Mouse (Mus musculus) liver, embryonic 14.5 days (tissue): ENCODE results near the gene Mpv17l. TPM values are rescaled to one million over a fixed set of nuclear protein-coding genes. Genes with fewer than 3 reads are reported as not detected.
"Not testable (repeated sequence)": the region's sequence is repeated elsewhere in the genome, so short reads cannot be mapped to it uniquely, and the experiment has no call there.

Source experiments
- ATAC-seq: fragments of 200-750 bp; cut with Nextera tagmentation; 2 replicates; pipeline ENCODE4 v1.8.0; 2017; ENCODE audit warnings: moderate number of reproducible peaks, mild to moderate bottlenecking, moderate library complexity; ENCODE audit not compliant: insufficient read depth
- DNase-seq, 3 experiments: peaks; one replicate each; pipeline ENCODE4 v3.0.0-alpha.2; 2012 to 2013; ENCODE audit warnings: low read depth in 3 of 3, low spot score in 3 of 3
- H3K27ac ChIP-seq: fragments of 300-500 bp; sonication (generic); 2 replicates; pipeline ENCODE4 v1.5.1; 2014; ENCODE audit warnings: moderate library complexity, mild to moderate bottlenecking, control low read depth, inconsistent platforms
- H3K27me3 ChIP-seq: fragments of 300-500 bp; sonication (generic); 2 replicates; pipeline ENCODE4 v1.6.1; 2014; ENCODE audit warnings: mild to moderate bottlenecking, low read length, moderate library complexity; ENCODE audit not compliant: control insufficient read depth, insufficient read depth
- H3K36me3 ChIP-seq: fragments of 300-500 bp; sonication (generic); replicated peaks from 2 replicates; pipeline ENCODE4 v1.6.1; 2014; ENCODE audit warnings: low read depth; ENCODE audit not compliant: control insufficient read depth, insufficient read depth
- H3K4me1 ChIP-seq, 2 experiments: fragments of 200-500 bp in 1 of 2; fragments of 300-500 bp in 1 of 2; sonication (generic) in 1 of 2; replicated peaks; 2 replicates each; pipeline ENCODE4 v1.6.1; 2012 to 2014; ENCODE audit warnings: antibody characterized with exemption in 1 of 2, inconsistent platforms in 1 of 2, low read length in 1 of 2; ENCODE audit not compliant: control insufficient read depth in 2 of 2, insufficient read depth in 2 of 2
- H3K4me2 ChIP-seq: fragments of 300-500 bp; sonication (generic); 2 replicates; pipeline ENCODE4 v1.6.1; 2014; ENCODE audit warnings: low read depth, mild to moderate bottlenecking, control low read depth, moderate library complexity
- H3K4me3 ChIP-seq, 2 experiments: fragments of 200-500 bp in 1 of 2; fragments of 300-500 bp in 1 of 2; sonication (generic) in 1 of 2; 2 replicates each; pipeline ENCODE4 v1.5.1; 2012 to 2014; ENCODE audit warnings: low read depth in 2 of 2, low read length in 2 of 2, mild to moderate bottlenecking in 2 of 2, control low read depth in 1 of 2, inconsistent platforms in 1 of 2, moderate library complexity in 1 of 2; ENCODE audit not compliant: insufficient read depth in 1 of 2
- H3K9ac ChIP-seq: fragments of 300-500 bp; sonication (generic); replicated peaks from 2 replicates; pipeline ENCODE4 v1.6.1; 2014; ENCODE audit warnings: mild to moderate bottlenecking, control low read depth, moderate library complexity
- H3K9me3 ChIP-seq: fragments of 300-500 bp; sonication (generic); 2 replicates; pipeline ENCODE4 v1.6.1; 2016; ENCODE audit warnings: low read length, mixed read lengths; ENCODE audit not compliant: control insufficient read depth
- CTCF ChIP-seq: IDR thresholded peaks from 2 replicates; pipeline ENCODE4 v1.5.1; 2016; ENCODE audit warnings: antibody characterized with exemption, low read depth, control low read depth
- EP300 ChIP-seq: IDR thresholded peaks from 2 replicates; pipeline ENCODE4 v1.6.1; 2016; ENCODE audit warnings: antibody characterized with exemption, low read depth
- WGBS: fragments of 180-500 bp; shearing (Covaris S2); extraction: QIAGEN DNeasy Blood & Tissue Kit; methylation state at CpG from one replicate; pipeline ENCODE4 v1.1.7; 2014; ENCODE audit not compliant: insufficient replicate concordance; 5-methylcytosine and 5-hydroxymethylcytosine counted together
- polyA plus RNA-seq, 2 experiments: library from polyadenylated mRNA; depleted of rRNA in 1 of 2; stranded (reverse) in 1 of 2; unstranded in 1 of 2; fragments of >200 nt; fragmentation: Nextera tagmentation in 1 of 2; extraction: Ambion mirVana in 1 of 2; gene quantifications; 2 replicates each; pipeline versions ENCODE4 v1.2.1 to v1.2.3; 2012 to 2014

Mpv17l gene
- polyA plus RNA-seq, 2 experiments, result 0.75 to 1.6 TPM

GRCm38 (mm10) chr16:13903488-13903887 lies 527 bp downstream of the Mpv17l start:
- H3K4me3 ChIP-seq, result peak overlapping the region; percentile 94 to 95
- peak overlapping the region; percentile 84 for H3K4me2 ChIP-seq
- peak overlapping the region; percentile 84 for H3K27ac ChIP-seq
- H3K9ac ChIP-seq, result peak overlapping the region; percentile 93
- DNase-seq, result peak; percentile 68 to 81 (median 68)
- no peaks in the 10 kb centered on the region for H3K9me3 ChIP-seq
- ATAC-seq, result peak; percentile 67
- 2% methylated on average over 8 of the region's 8 CpGs for WGBS
- TF ChIP-seq CTCF, result peak; percentile 70
- no peak for TF ChIP-seq EP300
- no peaks in the 10 kb centered on the region for H3K36me3 ChIP-seq
- H3K4me1 ChIP-seq, result peaks cover 6 to 19% of the 10 kb centered on the region in 2 experiments
- H3K27me3 ChIP-seq, result no peaks in the 10 kb centered on the region

GRCm38 (mm10) chr16:13907297-13907696 lies 4.3 kb downstream of the Mpv17l start:
- WGBS, result 38% methylated on average over 3 of the region's 3 CpGs
- no peak overlapping the region for H3K4me3 ChIP-seq
- no peak for ATAC-seq
- H3K9ac ChIP-seq, result no peak overlapping the region
- no peaks in the 10 kb centered on the region for H3K36me3 ChIP-seq
- no peak overlapping the region for H3K4me2 ChIP-seq
- DNase-seq, result no peak
- H3K4me1 ChIP-seq, result peaks cover 0 to 6% of the 10 kb centered on the region in 2 experiments; a peak in 2 of 4 replicates
- H3K27me3 ChIP-seq, result no peaks in the 10 kb centered on the region
- no peak overlapping the region for H3K27ac ChIP-seq
- TF ChIP-seq CTCF, result no peak
- TF ChIP-seq EP300, result no peak
- no peaks in the 10 kb centered on the region for H3K9me3 ChIP-seq

- TF ChIP-seq CTCF, result no peak
- TF ChIP-seq EP300, result no peak
- Histone ChIP-seq H3K27me3 (no peaks in the 10 kb centered on the region), H3K9me3 (no peaks in the 10 kb centered on the region), H3K27ac (no peak overlapping the region), H3K9ac (no peak overlapping the region), H3K4me2 (no peak overlapping the region), H3K36me3 (no peaks in the 10 kb centered on the region), H3K4me3 (no peak overlapping the region), H3K4me1 (no peaks in the 10 kb centered on the region)
- ATAC-seq, result no peak
- 81% methylated on average over 5 of the region's 5 CpGs for WGBS
- DNase-seq, result no peak
Observed at GRCm38 (mm10) chr16:13920093-13920492, 17.1 kb downstream of the Mpv17l start.

DNA sequence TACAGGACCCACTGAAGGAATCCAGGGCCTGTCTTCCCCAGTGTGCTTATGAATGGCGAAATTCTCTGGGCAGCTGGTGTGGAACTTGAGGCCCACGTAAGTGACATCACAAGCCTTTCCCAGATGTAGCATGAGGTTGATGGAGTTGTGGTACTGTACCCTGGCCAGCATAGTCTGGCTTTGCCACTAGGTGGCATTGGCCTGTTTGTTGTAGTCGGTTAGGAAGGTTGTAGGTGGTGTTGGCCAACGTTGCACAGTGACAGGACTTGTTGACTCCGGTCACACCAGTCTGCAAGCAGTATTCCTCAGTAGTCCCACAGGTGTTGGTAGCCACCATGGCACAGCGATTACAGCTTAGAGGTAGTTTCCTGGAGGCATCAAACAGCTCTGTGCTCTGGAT lies 18.1 kb downstream of the Mpv17l start:
- H3K4me1 ChIP-seq, result no peaks in the 10 kb centered on the region
- H3K4me3 ChIP-seq, result no peak overlapping the region
- no peaks in the 10 kb centered on the region for H3K36me3 ChIP-seq
- ATAC-seq, result no peak
- no peaks in the 10 kb centered on the region for H3K9me3 ChIP-seq
- no peak overlapping the region for H3K4me2 ChIP-seq
- WGBS, result 68% methylated on average over 6 of the region's 6 CpGs
- H3K9ac ChIP-seq, result no peak overlapping the region
- no peak overlapping the region for H3K27ac ChIP-seq
- no peaks in the 10 kb centered on the region for H3K27me3 ChIP-seq
- TF ChIP-seq EP300 (no peak), CTCF (peak; percentile 50)
- no peak for DNase-seq

DNA sequence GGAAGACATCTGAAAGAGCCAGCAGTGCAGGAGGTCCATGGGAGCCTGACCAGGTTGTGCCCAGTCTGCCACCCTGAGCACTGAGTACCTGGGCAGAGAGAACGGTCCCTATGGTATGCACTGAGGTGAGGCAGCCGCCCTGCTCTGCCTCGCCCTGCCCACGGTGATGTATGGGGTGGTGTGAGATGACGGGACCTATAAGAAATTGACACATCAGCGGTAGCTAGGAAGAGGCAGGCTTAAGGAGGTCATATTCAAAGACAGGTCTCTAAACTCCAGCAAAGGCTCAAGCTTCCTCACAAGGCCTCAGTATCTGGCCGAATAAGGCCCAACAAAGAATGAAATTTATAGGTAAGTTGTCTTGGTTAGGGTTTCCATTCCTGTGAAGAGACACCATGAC lies 18.8 kb downstream of the Mpv17l start:
- Histone ChIP-seq H3K4me1 (no peaks in the 10 kb centered on the region), H3K4me3 (no peak overlapping the region), H3K9me3 (no peaks in the 10 kb centered on the region), H3K9ac (no peak overlapping the region), H3K4me2 (no peak overlapping the region), H3K36me3 (no peaks in the 10 kb centered on the region), H3K27ac (no peak overlapping the region), H3K27me3 (no peaks in the 10 kb centered on the region)
- DNase-seq, result no peak
- TF ChIP-seq CTCF (no peak), EP300 (no peak)
- WGBS, result 77% methylated on average over 7 of the region's 7 CpGs
- ATAC-seq, result no peak

DNA sequence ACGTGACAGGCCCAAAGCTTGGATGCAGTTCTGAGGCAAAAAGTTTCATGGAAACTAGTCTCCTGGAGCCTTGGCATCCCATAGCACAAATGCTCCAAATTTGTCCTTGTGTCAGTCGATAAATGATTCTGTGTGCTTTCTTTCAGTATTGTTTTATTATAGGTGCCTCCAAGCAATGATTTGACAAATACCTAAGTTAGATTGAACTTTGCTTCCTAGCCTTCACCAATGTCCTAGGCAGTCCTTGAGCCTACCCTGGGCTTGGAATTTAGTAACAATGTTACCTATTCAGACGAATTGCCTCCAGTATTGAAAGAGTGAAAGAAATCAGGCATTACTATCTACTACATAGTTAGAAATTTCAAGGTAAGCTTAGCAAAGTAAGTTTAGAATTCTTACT lies 19.5 kb downstream of the Mpv17l start:
- not testable (repeated sequence) for ATAC-seq, DNase-seq, H3K4me3 ChIP-seq, H3K27ac ChIP-seq, H3K4me2 ChIP-seq, H3K4me1 ChIP-seq, H3K27me3 ChIP-seq, H3K9me3 ChIP-seq, H3K36me3 ChIP-seq, H3K9ac ChIP-seq
- WGBS, result 68% methylated on average over 3 of the region's 3 CpGs

GRCm38 (mm10) chr16:13922966-13923365 lies 20.0 kb downstream of the Mpv17l start:
- not testable (repeated sequence) for H3K9ac ChIP-seq, H3K9me3 ChIP-seq, H3K27ac ChIP-seq, H3K36me3 ChIP-seq, H3K4me3 ChIP-seq, H3K4me1 ChIP-seq, DNase-seq, H3K4me2 ChIP-seq, H3K27me3 ChIP-seq, ATAC-seq
- 76% methylated on average over 5 of the region's 5 CpGs for WGBS
